Mouse (Mus musculus) heart, embryonic 15.5 days (tissue): ENCODE data around the gene Ppp1r14c. TPM values are rescaled to one million over a fixed set of nuclear protein-coding genes. Genes with fewer than 3 reads are reported as not detected.
"Not testable (repeated sequence)": the region's sequence is repeated elsewhere in the genome, so short reads cannot be mapped to it uniquely, and the experiment has no call there.

Experiments
- ATAC-seq: fragments of 200-750 bp; cut with Nextera tagmentation; replicated peaks from 2 replicates; pipeline ENCODE4 v1.8.0; 2017; ENCODE audit warnings: low read depth, moderate TSS enrichment; ENCODE audit not compliant: insufficient number of reproducible peaks, insufficient read depth, low FRiP score
- H3K27ac ChIP-seq: fragments of 300-500 bp; sonication (generic); 2 replicates; pipeline ENCODE4 v1.5.1; 2015; ENCODE audit warnings: mild to moderate bottlenecking, inconsistent platforms
- H3K27me3 ChIP-seq: fragments of 300-500 bp; sonication (generic); 2 replicates; pipeline ENCODE4 v1.6.1; 2015; ENCODE audit warnings: inconsistent platforms
- H3K36me3 ChIP-seq: fragments of 300-500 bp; sonication (generic); 2 replicates; pipeline ENCODE4 v1.6.1; 2015; ENCODE audit warnings: mild to moderate bottlenecking, inconsistent platforms
- H3K4me1 ChIP-seq: fragments of 300-500 bp; sonication (generic); replicated peaks from 2 replicates; pipeline ENCODE4 v1.6.1; 2015; ENCODE audit warnings: inconsistent platforms
- H3K4me2 ChIP-seq: fragments of 300-500 bp; sonication (generic); 2 replicates; pipeline ENCODE4 v1.6.1; 2015; ENCODE audit warnings: inconsistent platforms, mild to moderate bottlenecking, moderate library complexity
- H3K4me3 ChIP-seq: fragments of 300-500 bp; sonication (generic); 2 replicates; pipeline ENCODE4 v1.5.1; 2015; ENCODE audit warnings: mild to moderate bottlenecking, inconsistent platforms
- H3K9ac ChIP-seq: fragments of 300-500 bp; sonication (generic); 2 replicates; pipeline ENCODE4 v1.6.1; 2015; ENCODE audit warnings: mild to moderate bottlenecking, inconsistent platforms
- H3K9me3 ChIP-seq: fragments of 300-500 bp; sonication (generic); replicated peaks from 2 replicates; pipeline ENCODE4 v1.6.1; 2016; ENCODE audit warnings: inconsistent platforms
- WGBS: fragments of 180-500 bp; shearing (Covaris S2); methylation state at CpG from one replicate; pipeline ENCODE4 v1.1.7; 2015; ENCODE audit warnings: mixed read lengths; 5-methylcytosine and 5-hydroxymethylcytosine counted together
- polyA plus RNA-seq: library from polyadenylated mRNA; unstranded; fragments of >200 nt; fragmentation: Nextera tagmentation; extraction: Ambion mirVana; gene quantifications from 2 replicates; pipeline ENCODE4 v1.2.1, GENCODE M21; 2015

The Ppp1r14c gene
- polyA plus RNA-seq, 1 experiment from 2014 or later: 287 TPM

- H3K27me3 ChIP-seq: no peaks in the 10 kb centered on the region
- H3K36me3 ChIP-seq: peaks cover 9% of the 10 kb centered on the region; the same call in 1 of the 2 replicates
- no peak overlapping the region for H3K9ac ChIP-seq
- peak overlapping the region; percentile 73 for H3K27ac ChIP-seq
- no peaks in the 10 kb centered on the region for H3K9me3 ChIP-seq
- WGBS: 23% methylated on average over 3 of the region's 3 CpGs
- H3K4me1 ChIP-seq: peaks cover 42% of the 10 kb centered on the region
- ATAC-seq: peak; percentile 40; the same call in 1 of the 2 replicates
- H3K4me2 ChIP-seq: no peak overlapping the region
- no peak overlapping the region for H3K4me3 ChIP-seq
These were observed 62.0 kb downstream of the Ppp1r14c start for GRCm38 (mm10) chr10:3427689-3428399.

- peaks cover 22% of the 10 kb centered on the region for H3K4me1 ChIP-seq
- ATAC-seq: no peak; the same call in 1 of the 2 replicates
- 92% methylated on average over 8 of the region's 8 CpGs for WGBS
- H3K9ac ChIP-seq: no peak overlapping the region
- no peak overlapping the region for H3K27ac ChIP-seq
- H3K9me3 ChIP-seq: no peaks in the 10 kb centered on the region
- no peak overlapping the region for H3K4me3 ChIP-seq
- H3K4me2 ChIP-seq: no peak overlapping the region
- H3K36me3 ChIP-seq: peaks cover 17% of the 10 kb centered on the region; the same call in 1 of the 2 replicates
- H3K27me3 ChIP-seq: no peaks in the 10 kb centered on the region
These were observed 69.1 kb downstream of the Ppp1r14c start for GRCm38 (mm10) chr10:3434848-3435474.

GRCm38 (mm10) chr10:3440722-3441471 lies 75.0 kb downstream of the Ppp1r14c start:
- no peak overlapping the region for H3K4me2 ChIP-seq
- 52% methylated on average over 2 of the region's 2 CpGs for WGBS
- ATAC-seq: no peak
- no peak overlapping the region for H3K4me3 ChIP-seq
- no peaks in the 10 kb centered on the region for H3K27me3 ChIP-seq
- H3K4me1 ChIP-seq: no peaks in the 10 kb centered on the region
- no peak overlapping the region for H3K9ac ChIP-seq
- peaks cover 11% of the 10 kb centered on the region; the same call in 1 of the 2 replicates for H3K36me3 ChIP-seq
- H3K9me3 ChIP-seq: no peaks in the 10 kb centered on the region
- no peak overlapping the region for H3K27ac ChIP-seq

- not testable (repeated sequence) for H3K4me3 ChIP-seq, H3K9ac ChIP-seq, H3K4me2 ChIP-seq, H3K27me3 ChIP-seq, H3K27ac ChIP-seq, ATAC-seq, H3K36me3 ChIP-seq, H3K9me3 ChIP-seq
- peaks cover 17% of the 10 kb centered on the region for H3K4me1 ChIP-seq
- 83% methylated on average over 10 of the region's 10 CpGs for WGBS
These were observed 80.9 kb downstream of the Ppp1r14c start for GRCm38 (mm10) chr10:3446748-3447147.

GRCm38 (mm10) chr10:3448699-3449098 lies 82.8 kb downstream of the Ppp1r14c start:
- Histone ChIP-seq H3K9me3 (no peaks in the 10 kb centered on the region), H3K4me1 (peaks cover 20% of the 10 kb centered on the region), H3K4me2 (no peak overlapping the region), H3K4me3 (no peak overlapping the region), H3K27ac (no peak overlapping the region), H3K36me3 (no peaks in the 10 kb centered on the region; the same call in 1 of the 2 replicates), H3K27me3 (no peaks in the 10 kb centered on the region), H3K9ac (no peak overlapping the region)
- no peak for ATAC-seq
- WGBS: 72% methylated on average over 5 of the region's 5 CpGs

- peaks cover 20% of the 10 kb centered on the region for H3K4me1 ChIP-seq
- 89% methylated on average over 4 of the region's 4 CpGs for WGBS
- H3K27ac ChIP-seq: no peak overlapping the region
- no peaks in the 10 kb centered on the region for H3K9me3 ChIP-seq
- no peaks in the 10 kb centered on the region; the same call in 1 of the 2 replicates for H3K36me3 ChIP-seq
- H3K9ac ChIP-seq: no peak overlapping the region
- H3K27me3 ChIP-seq: no peaks in the 10 kb centered on the region
- H3K4me2 ChIP-seq: no peak overlapping the region
- no peak overlapping the region for H3K4me3 ChIP-seq
- no peak for ATAC-seq
These were observed 86.1 kb downstream of the Ppp1r14c start for GRCm38 (mm10) chr10:3451930-3452329.

GRCm38 (mm10) chr10:3452822-3453475 lies 87.1 kb downstream of the Ppp1r14c start:
- Histone ChIP-seq H3K36me3 (no peaks in the 10 kb centered on the region; the same call in 1 of the 2 replicates), H3K9me3 (no peaks in the 10 kb centered on the region), H3K4me2 (no peak overlapping the region), H3K4me1 (peaks cover 20% of the 10 kb centered on the region), H3K9ac (no peak overlapping the region), H3K27ac (no peak overlapping the region), H3K27me3 (no peaks in the 10 kb centered on the region), H3K4me3 (no peak overlapping the region)
- 70% methylated on average over 3 of the region's 3 CpGs for WGBS
- ATAC-seq: no peak

- no peak for ATAC-seq
- WGBS: 90% methylated on average over 1 of the region's 1 CpGs
These were observed 92.8 kb downstream of the Ppp1r14c start for GRCm38 (mm10) chr10:3458686-3459085.

GRCm38 (mm10) chr10:3460841-3461240 lies 95.0 kb downstream of the Ppp1r14c start:
- Histone ChIP-seq H3K4me2 (no peak overlapping the region), H3K27me3 (no peaks in the 10 kb centered on the region), H3K9me3 (no peaks in the 10 kb centered on the region), H3K27ac (peak overlapping the region; percentile 29; the same call in 1 of the 2 replicates), H3K9ac (no peak overlapping the region), H3K4me3 (no peak overlapping the region), H3K4me1 (no peaks in the 10 kb centered on the region; the same call in 1 of the 2 replicates), H3K36me3 (no peaks in the 10 kb centered on the region)
- no peak for ATAC-seq
- WGBS: 85% methylated on average over 1 of the region's 1 CpGs

More at GRCm38 (mm10) chr10:3458686-3459085, 92.8 kb downstream of the Ppp1r14c start:
- H3K36me3 ChIP-seq: no peaks in the 10 kb centered on the region; the same call in 1 of the 2 replicates
- no peaks in the 10 kb centered on the region for H3K27me3 ChIP-seq
- no peaks in the 10 kb centered on the region for H3K9me3 ChIP-seq
- H3K4me2 ChIP-seq: no peak overlapping the region
- H3K4me3 ChIP-seq: no peak overlapping the region
- H3K9ac ChIP-seq: no peak overlapping the region
- H3K27ac ChIP-seq: no peak overlapping the region
- H3K4me1 ChIP-seq: no peaks in the 10 kb centered on the region; the same call in 1 of the 2 replicates

- Histone ChIP-seq H3K9me3 (no peaks in the 10 kb centered on the region), H3K27me3 (no peaks in the 10 kb centered on the region), H3K4me2 (no peak overlapping the region), H3K4me1 (no peaks in the 10 kb centered on the region), H3K36me3 (0 out of 2 replicates have a peak, but pooled peaks cover 8% of the 10 kb centered on the region), H3K4me3 (no peak overlapping the region), H3K9ac (no peak overlapping the region), H3K27ac (no peak overlapping the region)
- ATAC-seq: no peak
- 80% methylated on average over 4 of the region's 4 CpGs for WGBS
These were observed 100.3 kb downstream of the Ppp1r14c start for GRCm38 (mm10) chr10:3466135-3466626.
